Mouse (Mus musculus) midbrain, embryonic 10.5 days (tissue): ENCODE results near the gene Mcts2. TPM values are rescaled to one million over a fixed set of nuclear protein-coding genes. Genes with fewer than 3 reads are reported as not detected.

Experiments
- DNase-seq: peaks from one replicate; pipeline ENCODE4 v3.0.0-alpha.2; 2017; ENCODE audit warnings: low spot score
- H3K27ac ChIP-seq: fragments of 300-500 bp; sonication (generic); replicated peaks from 2 replicates; pipeline ENCODE4 v1.5.1; 2016; ENCODE audit warnings: mild to moderate bottlenecking
- H3K27me3 ChIP-seq: fragments of 300-500 bp; sonication (generic); 2 replicates; pipeline ENCODE4 v1.6.1; 2016; ENCODE audit warnings: low read depth, mild to moderate bottlenecking; ENCODE audit not compliant: poor library complexity, severe bottlenecking
- H3K36me3 ChIP-seq: fragments of 300-500 bp; sonication (generic); 2 replicates; pipeline ENCODE4 v1.6.1; 2016; ENCODE audit warnings: mild to moderate bottlenecking, moderate library complexity
- H3K4me1 ChIP-seq: fragments of 300-500 bp; sonication (generic); 2 replicates; pipeline ENCODE4 v1.6.1; 2016
- H3K4me3 ChIP-seq: fragments of 300-500 bp; sonication (generic); 2 replicates; pipeline ENCODE4 v1.5.1; 2016; ENCODE audit warnings: mild to moderate bottlenecking, moderate library complexity
- H3K9me3 ChIP-seq: fragments of 300-500 bp; sonication (generic); replicated peaks from 2 replicates; pipeline ENCODE4 v1.6.1; 2016; ENCODE audit warnings: mild to moderate bottlenecking
- WGBS: fragments of 180-500 bp; shearing (Covaris S2); methylation state at CpG from one replicate; pipeline ENCODE4 v1.1.7; 2016; 5-methylcytosine and 5-hydroxymethylcytosine counted together
- polyA plus RNA-seq: library from polyadenylated mRNA; unstranded; fragments of >200 nt; fragmentation: Nextera tagmentation; extraction: Ambion mirVana; gene quantifications from 2 replicates; pipeline ENCODE4 v1.2.1, GENCODE M21; 2016

The Mcts2 gene
- polyA plus RNA-seq, 1 experiment from 2014 or later, result 42.9 TPM

DNA sequence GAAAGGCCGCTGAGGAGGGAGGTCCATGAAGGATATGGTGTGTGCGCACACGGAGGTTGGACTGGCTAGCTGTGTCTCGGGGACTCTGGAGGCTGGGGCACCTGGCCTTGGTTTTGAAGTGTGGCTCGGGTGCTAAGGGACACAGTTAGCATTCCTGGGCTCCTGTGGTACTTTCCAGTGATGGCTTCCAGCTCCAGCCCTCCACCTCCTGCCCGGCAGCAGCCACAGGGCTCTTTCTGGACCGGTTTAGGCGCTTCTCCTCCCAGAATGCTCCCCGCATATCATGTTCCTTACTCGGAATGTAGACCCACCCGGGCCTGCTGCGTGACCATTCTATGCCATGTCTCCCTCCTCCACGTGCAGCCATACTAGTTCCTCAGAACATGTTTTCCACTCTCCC, 6.9 kb downstream of the Mcts2 start:
- H3K4me3 ChIP-seq, result peak overlapping the region; percentile 39
- H3K27me3 ChIP-seq, result no peaks in the 10 kb centered on the region
- 89% methylated on average over 13 of the region's 13 CpGs for WGBS
- H3K9me3 ChIP-seq, result no peaks in the 10 kb centered on the region
- H3K4me1 ChIP-seq, result peaks cover 23% of the 10 kb centered on the region
- H3K27ac ChIP-seq, result peak overlapping the region; percentile 76
- H3K36me3 ChIP-seq, result peaks cover 83% of the 10 kb centered on the region
- no peak for DNase-seq

- 86% methylated on average over 7 of the region's 7 CpGs for whole genome bisulfite sequencing
- H3K27ac ChIP-seq, result no peak overlapping the region
- no peaks in the 10 kb centered on the region for H3K9me3 ChIP-seq
- no peak for DNase-seq
- peaks cover 83% of the 10 kb centered on the region for H3K36me3 ChIP-seq
- H3K4me1 ChIP-seq, result peaks cover 25% of the 10 kb centered on the region
- H3K4me3 ChIP-seq, result no peak overlapping the region
- H3K27me3 ChIP-seq, result no peaks in the 10 kb centered on the region
Measured at GRCm38 (mm10) chr2:152694708-152695107, 7.9 kb downstream of the Mcts2 start.

GRCm38 (mm10) chr2:152696016-152696415, 9.2 kb downstream of the Mcts2 start:
- no peaks in the 10 kb centered on the region for H3K27me3 ChIP-seq
- no peak overlapping the region for H3K27ac ChIP-seq
- DNase-seq, result no peak
- H3K36me3 ChIP-seq, result peaks cover 83% of the 10 kb centered on the region
- 84% methylated on average over 10 of the region's 10 CpGs for WGBS
- no peak overlapping the region for H3K4me3 ChIP-seq
- peaks cover 26% of the 10 kb centered on the region for H3K4me1 ChIP-seq
- no peaks in the 10 kb centered on the region; the same call in 1 of the 2 replicates for H3K9me3 ChIP-seq

GRCm38 (mm10) chr2:152696476-152697164, 9.8 kb downstream of the Mcts2 start:
- Histone ChIP-seq H3K4me1 (peaks cover 26% of the 10 kb centered on the region), H3K4me3 (no peak overlapping the region), H3K27ac (peak overlapping the region; percentile 84), H3K9me3 (no peaks in the 10 kb centered on the region; the same call in 1 of the 2 replicates), H3K27me3 (no peaks in the 10 kb centered on the region), H3K36me3 (peaks cover 85% of the 10 kb centered on the region)
- DNase-seq, result peak; percentile 90
- 45% methylated on average over 20 of the region's 20 CpGs for WGBS

DNA sequence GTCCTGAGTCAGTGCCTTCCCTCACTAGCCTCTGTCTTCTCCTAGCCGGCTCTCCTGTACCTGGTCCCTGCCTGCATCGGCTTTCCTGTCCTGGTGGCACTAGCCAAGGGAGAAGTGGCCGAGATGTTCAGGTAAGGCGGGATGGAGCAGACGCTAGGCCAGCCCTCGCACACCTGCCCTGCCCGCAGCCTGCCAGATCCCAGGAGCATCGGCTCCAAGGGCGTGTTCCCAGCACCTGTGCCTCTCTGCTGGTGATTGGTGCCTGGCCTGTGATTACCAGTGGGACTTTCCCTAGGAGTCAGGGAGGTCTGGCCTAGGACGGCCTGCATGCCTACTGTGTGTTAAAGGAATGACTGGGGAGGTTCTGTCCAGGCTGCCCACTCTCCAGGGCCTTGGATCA, 13.3 kb downstream of the Mcts2 start:
- H3K36me3 ChIP-seq, result peaks cover 100% of the 10 kb centered on the region
- WGBS, result 94% methylated on average over 10 of the region's 10 CpGs
- no peak overlapping the region for H3K4me3 ChIP-seq
- peak overlapping the region; percentile 30; the same call in 1 of the 2 replicates for H3K27ac ChIP-seq
- H3K4me1 ChIP-seq, result peaks cover 16% of the 10 kb centered on the region; the same call in 1 of the 2 replicates
- no peaks in the 10 kb centered on the region for H3K27me3 ChIP-seq
- no peaks in the 10 kb centered on the region; the same call in 1 of the 2 replicates for H3K9me3 ChIP-seq
- no peak for DNase-seq

GRCm38 (mm10) chr2:152700725-152701124, 13.9 kb downstream of the Mcts2 start:
- Histone ChIP-seq H3K9me3 (no peaks in the 10 kb centered on the region; the same call in 1 of the 2 replicates), H3K27ac (0 out of 2 replicates have a peak overlapping the region, but pooled peaks have one; percentile 17), H3K4me1 (peaks cover 22% of the 10 kb centered on the region), H3K4me3 (no peak overlapping the region), H3K36me3 (peaks cover 100% of the 10 kb centered on the region), H3K27me3 (no peaks in the 10 kb centered on the region)
- DNase-seq, result no peak
- 92% methylated on average over 8 of the region's 8 CpGs for whole genome bisulfite sequencing

DNA sequence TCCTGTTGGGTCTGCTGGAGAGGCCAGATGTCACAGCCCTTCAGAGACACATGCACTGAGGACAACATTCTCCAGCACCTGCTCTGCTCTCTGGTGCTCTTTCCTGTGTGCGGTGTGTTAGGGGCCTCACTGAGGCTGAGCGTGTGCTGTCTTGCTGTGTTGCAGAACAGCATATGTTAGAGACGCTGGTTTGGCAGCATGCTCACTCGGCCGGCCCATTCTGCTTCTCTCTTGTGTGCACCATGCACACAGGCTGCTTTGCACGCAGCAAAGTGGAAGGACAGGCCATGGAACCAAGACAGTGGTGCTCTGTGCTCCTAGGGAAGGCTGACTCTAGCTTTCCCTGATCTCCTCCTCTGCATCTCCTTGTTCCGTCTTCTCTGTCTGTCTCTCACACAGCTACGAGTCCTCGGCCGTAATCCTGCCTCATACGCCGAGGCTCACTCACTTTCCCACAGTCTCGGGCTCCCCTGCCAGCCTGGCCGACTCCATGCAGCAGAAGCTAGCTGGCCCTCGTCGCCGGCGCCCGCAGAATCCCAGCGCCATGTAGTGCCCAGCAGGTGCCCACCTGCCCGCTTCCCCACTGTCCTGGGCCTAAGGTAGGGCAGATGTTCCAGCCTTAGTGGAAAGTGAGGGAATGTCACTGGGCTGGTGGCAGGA, 16.9 kb downstream of the Mcts2 start:
- Histone ChIP-seq H3K4me1 (peaks cover 44% of the 10 kb centered on the region), H3K27ac (no peak overlapping the region), H3K36me3 (peaks cover 88% of the 10 kb centered on the region), H3K27me3 (no peaks in the 10 kb centered on the region), H3K9me3 (no peaks in the 10 kb centered on the region; the same call in 1 of the 2 replicates), H3K4me3 (no peak overlapping the region)
- no peak for DNase-seq
- 91% methylated on average over 21 of the region's 21 CpGs for WGBS

DNA sequence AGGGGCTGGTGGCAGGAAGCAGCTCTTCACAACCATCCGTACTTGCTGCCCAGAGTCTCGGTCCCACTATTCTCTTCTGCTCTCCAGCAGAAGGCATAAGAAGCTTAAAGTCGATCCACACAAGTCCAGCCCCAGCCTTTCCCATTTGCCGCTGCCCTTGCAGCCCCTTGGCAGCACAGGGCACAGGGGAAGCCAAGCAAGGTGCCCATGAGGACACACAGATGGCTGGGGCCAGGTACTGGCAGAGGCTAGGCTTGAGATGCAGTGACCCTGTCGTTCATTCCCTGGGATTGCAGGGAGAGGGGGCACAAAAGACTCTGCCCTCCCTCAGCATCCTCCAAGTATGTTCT, 17.4 kb downstream of the Mcts2 start:
- Histone ChIP-seq H3K27ac (0 out of 2 replicates have a peak overlapping the region, but pooled peaks have one; percentile 24), H3K36me3 (peaks cover 88% of the 10 kb centered on the region), H3K9me3 (no peaks in the 10 kb centered on the region; the same call in 1 of the 2 replicates), H3K4me3 (no peak overlapping the region), H3K27me3 (no peaks in the 10 kb centered on the region), H3K4me1 (peaks cover 44% of the 10 kb centered on the region)
- WGBS, result 83% methylated on average over 5 of the region's 5 CpGs
- DNase-seq, result no peak

DNA sequence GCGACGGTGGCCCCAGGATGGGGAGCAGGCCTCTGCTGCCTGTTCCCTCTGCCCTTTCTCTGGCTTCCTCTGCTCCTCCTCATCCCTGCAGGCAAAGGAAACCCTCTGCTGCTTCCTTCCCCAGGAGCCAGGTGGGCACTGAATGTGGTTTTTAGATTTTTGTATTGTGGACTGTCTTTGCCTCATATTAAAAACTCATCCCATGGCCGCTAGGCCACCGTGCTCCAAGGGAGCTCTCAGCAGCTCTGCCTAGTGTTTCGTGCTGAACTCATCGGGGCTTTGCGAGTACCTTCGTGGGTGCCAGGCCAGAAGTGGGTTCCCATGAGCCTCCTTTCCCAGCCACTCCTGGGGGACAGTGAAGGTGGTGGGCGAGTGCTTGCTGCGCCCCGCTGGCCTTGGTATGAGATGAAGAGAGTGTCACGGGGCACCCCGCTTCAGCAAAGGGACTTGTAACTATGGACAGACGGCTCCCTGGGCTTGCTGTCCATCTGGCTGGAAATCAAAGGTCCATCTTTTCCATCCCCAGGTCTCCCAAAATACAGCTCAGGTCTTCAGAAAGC, 18.1 kb downstream of the Mcts2 start:
- no peaks in the 10 kb centered on the region; the same call in 1 of the 2 replicates for H3K9me3 ChIP-seq
- no peak overlapping the region for H3K4me3 ChIP-seq
- WGBS, result 92% methylated on average over 14 of the region's 14 CpGs
- DNase-seq, result no peak
- peaks cover 82% of the 10 kb centered on the region for H3K36me3 ChIP-seq
- no peaks in the 10 kb centered on the region for H3K27me3 ChIP-seq
- H3K4me1 ChIP-seq, result peaks cover 41% of the 10 kb centered on the region
- peak overlapping the region; percentile 70; the same call in 1 of the 2 replicates for H3K27ac ChIP-seq

GRCm38 (mm10) chr2:152705993-152706571, 19.2 kb downstream of the Mcts2 start:
- peaks cover 41% of the 10 kb centered on the region for H3K4me1 ChIP-seq
- H3K36me3 ChIP-seq, result peaks cover 70% of the 10 kb centered on the region
- peak overlapping the region; percentile 70 for H3K27ac ChIP-seq
- DNase-seq, result no peak
- no peaks in the 10 kb centered on the region for H3K27me3 ChIP-seq
- WGBS, result 86% methylated on average over 22 of the region's 22 CpGs
- no peak overlapping the region for H3K4me3 ChIP-seq
- no peaks in the 10 kb centered on the region; the same call in 1 of the 2 replicates for H3K9me3 ChIP-seq

DNA sequence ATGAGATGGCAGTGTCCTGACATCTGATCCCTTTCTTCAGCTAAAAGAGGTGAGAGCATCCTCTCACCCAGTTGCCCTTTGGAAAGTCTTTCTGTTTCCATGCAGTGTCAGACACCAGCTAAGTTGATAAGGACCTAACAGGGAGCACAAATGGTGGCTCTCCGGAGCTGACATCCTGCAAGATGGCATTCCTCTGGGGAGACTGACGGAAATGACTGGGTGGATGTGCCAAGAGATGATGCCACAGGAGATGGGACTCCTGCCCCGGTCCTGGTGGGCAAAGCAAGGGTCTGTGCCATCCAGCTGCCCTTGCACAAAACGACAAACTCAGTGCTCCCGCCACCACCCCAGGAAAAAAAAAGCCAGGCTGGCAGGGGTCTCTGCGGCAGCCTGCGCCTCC, 20.4 kb downstream of the Mcts2 start:
- peak overlapping the region; percentile 91 for H3K27ac ChIP-seq
- no peak for DNase-seq
- H3K27me3 ChIP-seq, result no peaks in the 10 kb centered on the region
- H3K4me1 ChIP-seq, result peaks cover 41% of the 10 kb centered on the region
- H3K9me3 ChIP-seq, result no peaks in the 10 kb centered on the region
- peak overlapping the region; percentile 64 for H3K4me3 ChIP-seq
- peaks cover 59% of the 10 kb centered on the region for H3K36me3 ChIP-seq
- 38% methylated on average over 7 of the region's 7 CpGs for WGBS

DNA sequence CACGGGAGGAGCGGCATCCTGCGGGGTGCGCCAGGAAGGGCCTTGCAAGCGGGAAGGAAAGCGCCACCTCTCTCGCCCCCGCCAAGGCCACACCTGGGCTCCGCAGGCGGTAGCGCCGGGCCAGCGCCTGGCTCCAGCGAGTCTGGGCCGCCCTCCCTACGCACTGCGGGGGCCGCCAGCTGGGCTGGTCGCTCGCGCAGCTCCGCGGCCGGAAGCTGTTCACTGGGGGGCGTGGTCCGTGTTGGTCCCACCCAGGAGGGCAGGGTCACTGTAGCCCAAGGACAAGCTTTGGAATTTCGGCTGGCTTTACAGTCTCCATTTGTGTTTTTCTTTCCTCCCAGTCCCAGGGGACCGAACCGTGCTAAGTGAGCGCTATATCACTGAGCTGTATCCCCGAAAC, 20.8 kb downstream of the Mcts2 start:
- H3K4me1 ChIP-seq, result peaks cover 41% of the 10 kb centered on the region

More for the DNA sequence above, 20.8 kb downstream of the Mcts2 start:
- WGBS, result 4% methylated on average over 31 of the region's 31 CpGs
- DNase-seq, result peak; percentile 86
- peaks cover 55% of the 10 kb centered on the region for H3K36me3 ChIP-seq
- no peaks in the 10 kb centered on the region for H3K27me3 ChIP-seq
- H3K27ac ChIP-seq, result peak overlapping the region; percentile 91
- H3K4me3 ChIP-seq, result peak overlapping the region; percentile 64
- H3K9me3 ChIP-seq, result no peaks in the 10 kb centered on the region
